Mouse (Mus musculus): ENCODE results near the gene Rasl10b.

Rasl10b gene

GRCm38 (mm10) chr11:83409087-83409754 is at the start of gene Rasl10b:
Gene Rasl10b (plus strand): TSS chr11:83409137.
- no peak for DNase-seq (ENCODE audit: low read depth)

GRCm38 (mm10) chr11:83364656-83365055 is 44.3 kb upstream of the Rasl10b start:
- DNase-seq (ENCODE audit: low read depth), result no peak

GRCm38 (mm10) chr11:83371267-83371666 is 37.7 kb upstream of the Rasl10b start:
- DNase-seq (ENCODE audit: low read depth), result no peak

- DNase-seq (ENCODE audit: low read depth), result peak; percentile 6
Measured at GRCm38 (mm10) chr11:83379745-83380341, 29.1 kb upstream of the Rasl10b start.

- DNase-seq (ENCODE audit: low read depth), result no peak
Measured at GRCm38 (mm10) chr11:83382876-83383531, 25.9 kb upstream of the Rasl10b start.

- DNase-seq (ENCODE audit: low read depth), result no peak
Measured at GRCm38 (mm10) chr11:83383532-83383887, 25.4 kb upstream of the Rasl10b start.

- DNase-seq (ENCODE audit: low read depth), result no peak
Measured at GRCm38 (mm10) chr11:83393062-83393461, 15.9 kb upstream of the Rasl10b start.

GRCm38 (mm10) chr11:83394802-83395439 is 14.0 kb upstream of the Rasl10b start:
- no peak for DNase-seq (ENCODE audit: low read depth)

GRCm38 (mm10) chr11:83397626-83398025 is 11.3 kb upstream of the Rasl10b start:
- DNase-seq (ENCODE audit: low read depth), result no peak

- no peak for DNase-seq (ENCODE audit: low read depth)
Measured at GRCm38 (mm10) chr11:83398724-83399123, 10.2 kb upstream of the Rasl10b start.

GRCm38 (mm10) chr11:83403787-83404186 is 5.2 kb upstream of the Rasl10b start:
- DNase-seq (ENCODE audit: low read depth), result no peak

- no peak for DNase-seq (ENCODE audit: low read depth)
Measured at GRCm38 (mm10) chr11:83406391-83406790, 2.5 kb upstream of the Rasl10b start.

GRCm38 (mm10) chr11:83408242-83408641 is 695 bp upstream of the Rasl10b start:
- DNase-seq (ENCODE audit: low read depth), result no peak

- no peak for DNase-seq (ENCODE audit: low read depth)
Measured at GRCm38 (mm10) chr11:83409792-83410291, 905 bp downstream of the Rasl10b start.

- no peak for DNase-seq (ENCODE audit: low read depth)
Measured at GRCm38 (mm10) chr11:83410510-83410909, 1.6 kb downstream of the Rasl10b start.

GRCm38 (mm10) chr11:83417080-83417479 is 8.1 kb downstream of the Rasl10b start:
- peak; percentile 78 for DNase-seq (ENCODE audit: low read depth)

GRCm38 (mm10) chr11:83417708-83418107 is 8.8 kb downstream of the Rasl10b start:
- no peak for DNase-seq (ENCODE audit: low read depth)

GRCm38 (mm10) chr11:83418566-83418965 is 9.6 kb downstream of the Rasl10b start:
- DNase-seq (ENCODE audit: low read depth), result no peak

GRCm38 (mm10) chr11:83420338-83420737 is 11.4 kb downstream of the Rasl10b start:
- DNase-seq (ENCODE audit: low read depth), result no peak

GRCm38 (mm10) chr11:83421305-83421704 is 12.4 kb downstream of the Rasl10b start:
- DNase-seq (ENCODE audit: low read depth), result peak; percentile 78

- DNase-seq (ENCODE audit: low read depth), result peak; percentile 62
Measured at GRCm38 (mm10) chr11:83424681-83425080, 15.7 kb downstream of the Rasl10b start.

GRCm38 (mm10) chr11:83426964-83427363 is 18.0 kb downstream of the Rasl10b start:
- no peak for DNase-seq (ENCODE audit: low read depth)

- DNase-seq (ENCODE audit: low read depth), result no peak
Measured at GRCm38 (mm10) chr11:83429355-83429754, 20.4 kb downstream of the Rasl10b start, which contains the start of gene Gas2l2. Gene Gas2l2 (minus strand): TSS chr11:83429455.
